Mouse (Mus musculus) gastrocnemius, postnatal 25 days (tissue): ENCODE measurements around the gene Slc22a12. TPM values are rescaled to one million over a fixed set of nuclear protein-coding genes. Genes with fewer than 3 reads are reported as not detected.

ENCODE experiments used
- DNase-seq: peaks from one replicate; pipeline ENCODE4 v3.0.0; 2022
- microRNA-seq, 2 experiments: library from miRNA; unstranded; fragments of <30 nt; microRNA quantifications; one replicate each; pipeline ENCODE4 v1.2.0; 2021; ENCODE audit warnings: borderline replicate concordance in 2 of 2
- total RNA-seq, 2 experiments: library from RNA; stranded (reverse); gene quantifications; 1 replicate in 1 of 2; 2 replicates in 1 of 2; pipeline ENCODE4 v1.2.3; 2021

The Slc22a12 gene
- total RNA-seq, 2 experiments from 2014 or later, result not detected

DNA sequence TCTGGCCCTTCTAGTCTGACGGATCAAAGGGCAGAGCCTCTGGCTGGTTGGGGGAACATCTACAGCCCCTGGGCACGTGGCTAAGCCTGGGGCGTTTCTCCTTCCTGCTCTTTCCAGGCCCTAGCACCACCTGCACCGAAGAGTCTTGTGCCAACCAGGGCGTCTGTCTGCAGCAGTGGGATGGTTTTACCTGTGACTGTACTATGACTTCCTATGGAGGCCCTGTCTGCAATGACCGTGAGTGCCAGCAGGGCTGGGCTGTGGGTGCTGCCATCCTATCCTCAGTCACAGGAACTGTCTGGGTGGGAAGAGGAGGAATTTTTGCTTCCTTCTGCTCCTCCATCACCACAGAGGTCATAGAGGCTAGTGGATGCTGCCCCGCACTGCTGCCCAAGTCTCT lies 49.6 kb downstream of the Slc22a12 start:
- DNase-seq, result no peak

GRCm38 (mm10) chr19:6492124-6492523 lies 50.7 kb downstream of the Slc22a12 start:
- peak; percentile 36 for DNase-seq

GRCm38 (mm10) chr19:6491538-6491937 lies 51.3 kb downstream of the Slc22a12 start:
- DNase-seq, result no peak

DNA sequence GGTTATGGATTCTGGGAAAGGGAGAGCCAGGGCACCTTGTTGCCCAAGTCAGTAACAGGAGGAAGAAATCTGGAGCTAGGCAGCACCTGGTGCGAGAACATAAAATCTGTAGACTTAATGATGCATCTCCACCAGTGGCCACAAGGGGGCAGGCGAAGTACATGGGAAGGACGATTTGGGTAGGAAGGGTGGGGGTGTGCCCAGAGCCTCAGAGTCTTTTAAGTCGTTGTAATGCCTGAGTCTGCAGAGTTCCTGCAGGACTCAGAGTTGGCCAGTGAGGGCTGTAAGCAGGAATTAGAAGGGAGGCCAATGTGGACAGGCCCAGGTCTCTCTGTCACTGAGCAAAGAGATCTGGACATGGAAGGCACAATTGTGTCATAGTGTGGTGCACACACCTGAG lies 53.8 kb downstream of the Slc22a12 start:
- peak; percentile 52 for DNase-seq

Small RNA genes lying within 50 kb of the gene (microRNA-seq; reads per million reads assigned to microRNA genes)
- 0 reads per million in 2 experiments for gene Gm26460

Other genes with a start within 250 kb of the Slc22a12 start
- gene Cdc42bpg, start 236.6 kb downstream of the Slc22a12 start, total RNA-seq, result 1 to 10 TPM; 4.0 to 5.1 TPM
- 1 to 10 TPM; 5.0 to 7.0 TPM for gene Men1, start 208.1 kb downstream of the Slc22a12 start, total RNA-seq
- 10 to 100 TPM in 1 of 2 experiments, 1 to 10 TPM in 1; 9.2 to 14.6 TPM for gene Map4k2, start 201.9 kb downstream of the Slc22a12 start, total RNA-seq
- 10 to 100 TPM; 65.5 to 75.2 TPM for gene Sf1, start 179.3 kb downstream of the Slc22a12 start, total RNA-seq
- gene Pygm, start 158.6 kb downstream of the Slc22a12 start, total RNA-seq, result 1,000 to 10,000 TPM; 5,552 to 6,904 TPM
- gene Rasgrp2, start 143.7 kb downstream of the Slc22a12 start, total RNA-seq, result 10 to 100 TPM; 16.2 to 16.4 TPM
- gene Nrxn2, start 124.3 kb downstream of the Slc22a12 start, total RNA-seq, result 1 to 10 TPM in 1 of 2 experiments, under 1 TPM in 1; 0.91 to 1.4 TPM